Mouse (Mus musculus) ovary, postnatal 10 days (tissue): Measurements from ENCODE around the gene Tctn3.
"Not testable (repeated sequence)": the region's sequence is repeated elsewhere in the genome, so short reads cannot be mapped to it uniquely, and the experiment has no call there.

Source experiments
- DNase-seq: peaks from one replicate; pipeline ENCODE4 v3.0.0; 2022; ENCODE audit warnings: low spot score

Tctn3 gene

DNA sequence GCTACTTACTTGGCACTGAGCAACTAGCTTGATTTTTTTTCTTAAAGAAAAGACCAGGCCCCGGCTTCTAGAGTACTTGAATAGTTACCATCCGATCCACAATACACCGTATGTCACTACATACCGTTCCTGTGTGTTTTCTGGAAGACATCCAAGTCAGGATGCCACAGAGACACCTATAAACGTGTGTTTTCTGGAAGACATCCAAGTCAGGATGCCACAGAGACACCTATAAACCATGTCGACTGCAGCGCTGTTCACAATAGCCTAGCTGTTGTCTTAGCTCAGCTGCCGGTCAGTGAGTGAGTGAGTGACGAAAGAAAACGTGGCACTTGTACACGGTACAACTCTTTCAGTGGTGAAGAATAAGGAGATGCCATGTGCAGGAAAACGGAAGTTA, 13.9 kb upstream of the Tctn3 start:
- no peak for DNase-seq

DNA sequence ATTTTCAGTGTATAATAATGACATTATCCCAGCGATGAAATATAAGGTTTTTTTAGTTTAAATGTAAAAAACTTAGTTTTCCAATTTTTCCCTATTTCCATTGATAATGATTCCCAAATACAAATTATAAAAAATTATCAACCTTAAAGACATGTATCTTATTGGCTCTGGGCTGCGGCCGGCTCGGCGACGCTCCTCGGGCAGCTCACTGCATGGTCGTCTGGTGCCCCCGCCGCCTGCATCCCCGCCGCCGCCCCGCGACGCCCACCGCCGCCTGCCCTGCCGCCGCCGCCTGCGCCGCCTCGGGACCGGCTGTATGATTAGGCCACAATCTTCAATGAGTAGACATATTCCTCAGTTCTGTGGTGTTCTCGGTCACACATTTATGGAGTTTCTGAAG, 9.6 kb upstream of the Tctn3 start:
- not testable (repeated sequence) for DNase-seq

DNA sequence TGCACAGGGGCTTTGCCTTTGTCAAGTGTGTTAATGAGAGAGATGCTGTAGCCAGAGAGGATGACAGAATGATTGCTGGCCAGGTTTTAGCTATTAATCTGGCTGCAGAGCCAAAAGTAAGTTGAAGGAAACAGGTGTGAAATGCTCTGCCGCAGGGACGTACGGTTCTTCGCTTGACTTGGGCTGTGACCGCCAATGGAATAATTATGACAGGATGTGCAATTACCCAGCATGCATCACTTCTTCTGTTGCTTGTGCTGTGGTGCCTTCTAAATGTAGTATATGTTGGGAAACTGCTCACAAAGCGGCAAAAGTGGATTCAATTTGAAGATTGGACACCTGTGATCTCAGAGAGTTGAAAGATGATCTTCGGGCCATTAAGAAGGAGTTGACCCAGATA, 4.0 kb upstream of the Tctn3 start:
- no peak for DNase-seq

DNA sequence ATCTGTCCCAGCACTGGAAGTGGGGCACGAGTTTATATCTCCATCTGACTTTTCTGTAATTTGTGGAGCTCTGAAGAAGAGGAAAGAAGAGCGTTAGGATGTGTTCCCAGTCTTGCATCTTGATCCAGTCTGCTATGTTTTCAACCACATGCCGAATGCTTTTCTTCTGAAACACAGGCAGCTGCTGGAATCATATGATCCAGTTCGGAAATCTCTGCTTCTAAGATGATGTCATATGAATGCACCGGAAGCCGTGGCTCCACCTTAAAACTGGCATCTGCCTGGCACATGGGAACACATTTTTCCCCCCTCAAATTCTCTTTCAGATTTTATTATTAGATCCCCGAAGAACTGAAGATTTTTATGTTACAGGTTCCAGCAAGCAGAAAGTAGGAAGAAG, 2.8 kb upstream of the Tctn3 start:
- DNase-seq, result no peak

DNA sequence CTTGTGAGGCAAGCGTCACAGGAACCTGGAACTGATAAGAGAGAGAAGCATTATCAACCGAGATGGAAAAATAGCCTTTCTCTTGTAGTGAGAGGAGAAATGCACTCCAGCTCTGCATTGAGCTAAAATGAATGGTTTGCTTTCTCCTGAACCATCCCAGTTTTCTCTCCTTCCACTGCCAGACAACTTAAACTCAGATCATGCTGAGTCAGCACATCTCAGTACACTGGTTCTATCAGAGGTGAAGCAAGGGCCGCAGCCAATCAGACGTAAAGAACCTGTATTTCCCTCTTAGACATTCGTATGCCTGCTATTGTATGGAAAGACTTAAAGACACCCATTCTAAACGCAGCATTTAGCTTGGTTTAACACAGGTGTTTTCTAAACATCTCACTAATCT, 4.4 kb downstream of the Tctn3 start:
- DNase-seq, result no peak

DNA sequence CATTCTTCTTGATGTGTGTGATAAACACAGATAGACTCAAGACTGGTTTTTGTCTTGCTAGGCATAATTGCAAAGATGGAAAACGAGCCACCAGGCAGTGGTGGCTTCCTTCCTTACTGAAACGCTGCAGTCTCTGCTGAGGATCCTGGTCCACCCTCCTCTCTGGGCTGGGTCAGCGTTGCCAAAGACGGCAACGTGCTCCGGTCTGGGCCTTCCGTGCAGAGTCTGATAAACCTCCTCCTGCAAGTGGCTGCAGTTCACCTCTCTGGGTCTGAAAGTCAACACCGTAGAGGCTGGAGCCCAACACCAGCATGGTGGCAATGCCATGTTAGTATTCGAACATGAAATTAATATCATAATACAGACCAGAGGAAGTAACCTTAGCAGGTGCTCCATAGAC, 6.8 kb downstream of the Tctn3 start:
- no peak for DNase-seq

DNA sequence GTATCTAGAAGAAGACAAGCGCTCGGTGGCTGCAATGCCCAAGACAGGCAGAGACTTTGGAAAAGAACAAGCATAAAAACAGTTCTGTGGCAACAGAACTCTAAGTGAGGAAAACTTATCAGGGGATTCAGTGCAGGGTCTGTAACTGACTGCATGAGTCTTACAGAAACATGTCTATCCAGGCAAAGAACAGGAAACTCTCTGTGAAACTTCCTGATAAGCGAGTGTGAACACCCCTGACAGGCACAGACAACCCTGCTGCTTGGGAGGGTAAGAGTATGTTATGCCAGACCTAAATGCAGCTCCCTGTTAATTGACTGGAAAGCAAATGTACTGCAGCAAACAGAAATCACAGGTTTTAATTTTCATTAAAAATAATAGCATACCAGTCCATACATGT, 10.2 kb downstream of the Tctn3 start:
- DNase-seq, result no peak

DNA sequence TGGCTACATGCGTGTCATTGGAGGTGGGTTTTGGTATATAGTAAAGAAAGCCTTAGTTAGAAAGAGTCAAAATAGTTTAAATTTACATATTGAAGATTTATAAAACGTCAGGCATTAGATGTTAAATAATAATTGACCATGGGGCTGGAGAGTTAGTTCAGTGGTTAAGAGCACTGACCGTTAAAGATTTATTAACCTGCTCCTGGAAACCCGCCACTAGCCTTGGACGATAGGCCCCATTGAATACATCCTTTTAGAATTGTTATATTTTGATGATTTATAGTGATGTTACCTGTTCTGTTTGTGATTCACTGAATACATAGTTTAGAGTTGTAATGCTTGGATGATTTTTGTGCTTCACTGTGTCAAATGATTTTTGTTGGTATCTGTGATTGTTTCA, 11.2 kb downstream of the Tctn3 start:
- not testable (repeated sequence) for DNase-seq

DNA sequence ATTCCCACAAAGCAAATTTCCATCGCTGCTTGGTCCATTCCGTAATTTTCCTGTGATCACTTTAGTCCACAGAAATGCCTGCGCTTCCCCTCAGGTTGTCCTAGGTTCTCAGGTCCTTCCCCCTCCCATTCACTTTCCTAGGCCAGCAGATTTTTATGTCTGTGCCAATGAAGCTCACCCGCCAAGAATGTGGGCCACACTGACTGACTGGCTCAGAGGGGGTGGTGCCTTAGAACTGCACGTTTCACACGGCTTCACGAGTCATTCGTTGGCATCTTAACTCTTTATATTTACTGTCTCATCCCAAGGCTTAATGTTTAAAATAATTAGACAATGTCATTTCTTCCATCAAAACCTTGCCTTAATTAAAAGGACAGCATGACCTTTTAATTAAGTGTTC, 16.2 kb downstream of the Tctn3 start:
- no peak for DNase-seq

DNA sequence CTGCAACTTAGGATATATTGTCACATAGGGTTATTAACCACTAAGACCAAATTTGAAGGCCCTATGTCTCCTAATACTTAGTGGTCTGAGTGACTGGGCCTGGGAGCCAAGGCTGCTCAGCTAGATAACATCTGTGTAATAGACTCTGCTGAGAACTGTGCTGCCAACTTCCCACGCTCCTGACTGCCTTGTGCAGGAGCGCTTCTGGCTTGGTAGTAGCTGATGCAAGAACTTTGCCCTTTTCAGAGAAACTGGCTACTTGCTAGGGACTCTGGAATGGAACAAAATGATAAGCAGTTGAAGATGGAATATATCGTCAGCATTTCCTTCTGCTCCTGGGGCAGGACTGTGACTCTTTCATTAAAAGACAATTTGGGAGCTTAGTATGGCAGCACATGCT, 16.8 kb downstream of the Tctn3 start:
- no peak for DNase-seq

DNA sequence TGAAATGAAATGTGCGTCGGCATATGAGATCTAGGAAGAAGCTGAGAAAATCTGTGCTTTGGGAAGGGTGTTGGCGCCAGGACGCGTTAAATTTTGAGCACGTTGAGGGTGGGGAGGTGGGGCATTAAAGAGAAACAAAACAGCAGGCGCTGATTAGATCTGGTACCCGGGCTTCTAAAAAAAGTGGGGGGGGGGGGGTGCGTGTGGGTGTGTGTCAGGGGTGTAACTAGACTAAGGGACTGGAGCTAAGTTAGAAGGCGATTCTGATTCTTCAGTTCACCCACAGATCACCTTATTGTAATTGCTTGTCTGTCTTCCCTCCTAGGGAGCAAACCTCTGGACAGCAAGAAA, 22.5 kb downstream of the Tctn3 start:
- no peak for DNase-seq

DNA sequence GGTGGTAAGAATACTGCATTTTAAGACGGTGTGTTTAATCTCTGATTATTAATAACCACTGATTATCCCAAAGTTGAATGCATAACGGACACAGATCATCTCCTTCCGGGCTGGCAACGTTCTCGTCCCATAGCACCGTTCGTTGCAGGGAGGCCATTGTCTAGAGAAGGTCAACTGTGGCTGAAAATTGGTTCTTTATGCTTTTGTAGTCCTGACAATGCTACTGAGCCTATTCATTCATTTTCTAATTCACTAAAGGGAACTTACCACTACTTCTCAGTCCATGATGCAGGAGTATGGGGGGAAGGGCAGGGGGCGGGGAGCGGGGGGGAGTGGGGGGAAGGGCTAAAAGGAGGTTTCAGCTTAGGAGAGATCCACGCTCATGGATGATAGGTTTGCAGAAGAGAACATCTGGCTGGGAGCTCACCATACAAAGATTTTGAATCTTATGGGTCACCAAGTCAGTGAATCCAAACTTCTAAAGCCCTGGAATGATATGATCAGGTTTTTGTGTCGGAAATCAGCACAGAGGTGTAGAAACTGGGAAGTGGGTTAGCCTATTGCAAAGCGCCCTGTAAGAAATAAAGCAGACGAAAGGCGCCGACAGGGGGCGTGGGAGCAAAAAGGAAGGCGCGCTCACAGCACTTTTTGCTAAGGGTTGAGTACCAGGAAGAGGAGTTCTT, 23.0 kb downstream of the Tctn3 start:
- peak; percentile 67 for DNase-seq

DNA sequence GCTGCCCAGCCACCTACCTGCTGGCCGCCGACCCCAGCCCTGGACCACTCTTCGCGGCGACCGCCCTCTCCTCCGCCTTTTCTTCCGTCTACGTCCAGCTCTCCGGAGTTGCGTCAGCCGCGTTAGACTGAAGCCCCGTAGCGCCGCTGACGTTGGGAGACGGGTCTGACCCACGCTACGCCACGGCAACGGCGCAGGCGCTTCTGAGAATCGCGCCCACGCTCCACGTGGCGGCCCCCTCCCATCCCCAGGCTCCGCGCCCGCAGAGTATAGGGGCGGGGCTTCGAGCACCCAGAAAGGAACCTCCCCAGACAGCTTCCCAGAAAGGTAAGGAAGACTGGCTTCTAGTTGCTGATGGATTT, 23.8 kb downstream of the Tctn3 start, which contains the start of gene Aldh18a1:
Gene Aldh18a1 (minus strand): TSS at position 171 of the 362 bp plus-strand sequence.
- DNase-seq, result peak; percentile 94

DNA sequence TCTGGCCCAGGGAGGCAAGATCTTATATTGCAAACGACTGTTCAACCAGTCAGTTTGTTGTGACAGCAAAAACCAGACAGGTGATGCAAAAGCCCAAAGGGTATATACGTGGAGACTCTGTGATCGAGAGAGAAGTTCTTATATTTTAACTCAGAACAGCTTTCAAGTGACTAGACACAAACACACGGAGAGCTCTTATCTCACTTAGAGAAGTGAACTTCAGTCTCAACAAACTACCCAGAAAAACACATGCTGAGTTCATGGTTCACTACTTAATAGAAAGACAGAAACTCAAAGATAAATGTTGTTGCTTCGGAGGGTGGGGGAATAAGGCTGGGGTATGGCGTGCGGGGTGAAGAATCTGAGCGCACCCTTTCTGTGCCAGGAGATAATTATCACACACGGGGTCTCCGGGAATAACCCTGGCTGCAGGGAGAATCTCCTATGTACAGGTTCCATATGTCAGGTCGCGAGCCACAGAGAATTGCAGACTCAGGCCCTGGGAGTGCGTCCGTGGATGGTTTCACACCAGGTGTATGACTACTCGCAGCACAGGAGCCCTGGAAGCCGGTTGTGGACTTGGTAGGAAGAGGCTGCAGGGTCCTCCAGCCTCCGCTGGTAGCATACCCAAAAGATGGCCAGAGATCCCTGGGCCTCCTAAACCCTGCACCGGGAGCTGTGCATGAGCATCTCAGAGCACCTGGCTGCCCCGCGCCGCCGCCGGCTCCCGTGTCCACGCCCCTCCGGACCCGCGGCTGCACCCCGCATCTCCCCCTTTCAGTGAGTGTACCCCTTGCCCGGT, 24.3 kb downstream of the Tctn3 start:
- DNase-seq, result no peak

DNA sequence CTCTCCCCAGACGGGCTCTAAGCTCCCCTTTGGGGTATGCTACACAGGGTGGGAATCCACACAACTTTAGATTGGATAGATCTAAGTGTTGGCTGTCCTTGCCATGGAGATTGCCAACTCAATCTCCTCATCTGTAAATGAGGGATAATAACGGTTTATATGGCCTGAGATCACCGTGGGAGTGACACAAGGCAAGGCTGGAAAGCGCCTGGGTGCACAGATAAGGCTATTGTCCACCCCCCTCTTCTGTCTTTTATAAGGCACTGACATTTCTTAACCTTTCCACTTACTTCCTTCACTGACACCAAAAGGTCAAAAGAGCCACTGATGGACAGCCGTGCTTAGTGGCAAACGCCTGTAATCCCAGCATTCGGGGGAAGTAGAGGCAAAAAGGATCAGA, 25.1 kb downstream of the Tctn3 start:
- no peak for DNase-seq

DNA sequence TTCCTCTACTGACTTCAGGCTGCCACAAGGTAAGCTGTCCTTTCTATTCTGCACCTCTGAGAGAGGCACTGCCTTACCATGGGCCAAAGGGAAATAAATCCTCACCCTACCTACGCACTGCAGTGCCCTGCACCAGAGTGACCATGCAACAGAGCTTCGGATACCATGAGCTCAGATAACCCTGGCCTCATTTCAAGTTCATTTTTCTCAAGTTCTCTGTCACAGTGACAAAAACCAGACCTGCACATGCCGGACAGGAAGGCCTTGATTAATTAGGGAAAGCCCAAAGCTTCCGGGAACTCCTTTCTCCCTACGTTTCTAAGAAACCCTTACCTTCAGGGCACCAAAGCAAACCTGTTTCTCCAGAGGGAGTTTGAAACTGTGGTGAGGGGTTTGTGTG, 30.4 kb downstream of the Tctn3 start:
- DNase-seq, result no peak

DNA sequence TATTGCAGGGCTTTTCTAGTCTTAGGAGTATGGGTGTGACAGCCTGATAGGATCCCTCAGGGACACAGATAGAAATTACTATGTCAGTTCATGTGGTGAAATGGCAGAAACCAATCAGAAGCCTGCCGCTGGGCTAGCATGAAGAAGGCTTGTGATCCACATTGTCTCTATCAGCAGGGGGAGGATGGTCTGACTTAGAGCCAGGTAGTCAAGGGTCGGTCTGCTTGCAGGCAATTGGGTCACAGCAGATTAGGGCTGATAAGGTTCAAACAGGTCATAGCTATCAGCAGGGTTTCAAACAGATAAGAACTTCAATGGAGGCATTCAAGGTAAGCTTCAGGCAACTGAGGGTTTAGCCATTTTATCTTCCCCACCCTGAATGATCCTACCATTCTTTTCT, 31.1 kb downstream of the Tctn3 start:
- DNase-seq, result no peak

DNA sequence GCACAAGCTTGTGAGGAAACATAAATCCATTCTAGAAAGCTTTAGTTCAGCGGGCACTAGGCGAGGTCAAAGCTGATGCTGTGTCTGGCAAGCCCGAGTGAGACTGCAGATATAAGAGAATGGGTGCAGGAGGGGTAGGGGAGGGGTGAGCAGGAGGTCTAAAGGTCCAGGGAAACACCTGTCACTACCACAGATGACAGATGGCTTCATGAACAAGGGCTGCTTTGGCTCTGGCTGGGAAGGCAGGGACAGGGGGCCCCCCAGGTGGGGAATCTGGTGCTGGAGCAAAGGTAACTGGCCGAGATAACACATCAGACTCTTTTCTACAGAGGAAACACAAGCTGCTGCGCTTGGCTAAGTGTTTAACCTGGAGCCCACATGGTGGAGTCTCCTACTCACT, 36.6 kb downstream of the Tctn3 start:
- DNase-seq, result no peak

DNA sequence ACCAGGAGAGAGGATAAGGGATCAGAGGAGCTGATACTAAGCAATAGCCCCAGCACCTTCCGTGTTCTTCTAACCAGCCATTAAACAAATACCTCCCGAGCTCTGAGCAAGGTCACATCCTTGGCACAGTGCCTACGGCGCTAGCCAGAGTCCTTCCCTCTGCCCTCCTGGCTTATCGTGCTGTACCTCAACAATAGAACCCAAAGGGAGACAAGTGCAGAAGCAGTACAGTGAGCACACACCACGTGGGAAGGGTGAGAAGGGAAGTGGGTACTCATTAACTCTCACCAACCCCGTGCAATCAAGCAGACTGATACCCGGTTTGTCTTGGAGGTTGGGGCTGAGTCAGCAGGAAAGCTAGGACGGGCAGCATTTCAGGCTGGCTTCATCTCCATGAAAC, 41.3 kb downstream of the Tctn3 start:
- no peak for DNase-seq

DNA sequence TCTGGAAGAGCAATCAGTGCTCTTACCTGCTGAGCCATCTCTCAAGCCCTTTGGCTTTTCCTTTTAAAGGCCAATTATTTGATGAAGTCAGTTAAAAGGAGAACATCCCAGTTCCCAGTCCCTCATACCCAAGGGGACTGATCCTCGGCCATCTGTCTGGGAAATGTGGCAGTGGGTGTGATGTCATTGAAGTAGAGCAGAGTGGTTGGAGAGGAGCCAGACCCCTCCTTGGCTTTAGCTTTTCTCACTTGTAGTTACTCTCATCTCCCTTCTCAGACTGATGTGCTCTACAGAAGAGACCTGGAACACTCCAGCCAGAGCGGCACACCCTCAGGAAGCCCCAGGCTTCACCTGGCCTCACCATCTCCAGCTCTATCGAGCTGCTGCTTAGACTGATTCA, 44.4 kb downstream of the Tctn3 start:
- no peak for DNase-seq

DNA sequence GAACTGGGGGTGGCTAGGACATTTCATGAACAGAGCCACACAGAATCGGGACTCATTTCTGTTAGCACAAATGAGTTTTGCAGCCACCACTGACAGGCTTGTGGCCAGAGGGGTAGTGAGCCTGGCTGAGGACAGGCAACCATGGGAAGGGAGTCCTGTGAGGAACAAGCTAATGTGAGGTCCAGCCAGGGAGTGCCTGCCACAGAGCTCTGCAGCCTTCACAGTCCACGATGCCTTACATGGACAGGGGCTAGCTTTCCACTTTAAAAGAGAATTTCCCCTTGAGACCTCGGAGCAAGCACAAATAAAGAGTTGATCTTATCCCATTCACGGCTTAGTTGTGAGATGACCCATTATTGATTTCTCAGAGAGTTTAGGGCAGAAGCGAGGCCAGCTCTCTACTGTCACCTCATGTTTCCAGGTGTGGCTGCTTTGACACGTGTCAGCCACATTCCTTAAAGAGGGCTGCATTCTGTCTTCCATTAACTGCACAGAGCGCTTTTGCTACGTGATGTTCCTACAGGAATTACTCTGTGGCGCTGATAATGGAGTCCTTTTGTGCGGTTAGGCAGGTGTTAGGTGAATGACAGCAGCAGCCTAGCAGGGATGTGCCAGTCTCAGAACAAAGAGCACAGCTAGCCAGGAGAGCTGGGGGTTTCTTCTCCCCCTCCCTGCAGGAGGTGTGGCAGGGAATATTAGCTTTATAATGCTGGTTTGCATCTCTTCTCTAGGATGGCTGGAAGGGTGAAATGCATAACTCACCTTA, 48.0 kb downstream of the Tctn3 start:
- DNase-seq, result no peak

DNA sequence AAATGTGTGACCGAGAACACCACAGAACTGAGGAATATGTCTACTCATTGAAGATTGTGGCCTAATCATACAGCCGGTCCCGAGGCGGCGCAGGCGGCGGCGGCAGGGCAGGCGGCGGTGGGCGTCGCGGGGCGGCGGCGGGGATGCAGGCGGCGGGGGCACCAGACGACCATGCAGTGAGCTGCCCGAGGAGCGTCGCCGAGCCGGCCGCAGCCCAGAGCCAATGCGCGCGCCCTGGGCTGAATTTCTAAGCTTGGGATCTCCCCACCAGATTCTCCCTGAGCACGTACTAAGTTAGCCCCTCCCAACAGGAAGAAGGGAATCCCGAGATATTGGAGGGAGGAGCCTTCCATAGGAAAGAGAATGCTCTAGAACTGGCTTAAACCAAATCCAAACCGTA, 50.5 kb downstream of the Tctn3 start:
- DNase-seq, result not testable (repeated sequence)

DNA sequence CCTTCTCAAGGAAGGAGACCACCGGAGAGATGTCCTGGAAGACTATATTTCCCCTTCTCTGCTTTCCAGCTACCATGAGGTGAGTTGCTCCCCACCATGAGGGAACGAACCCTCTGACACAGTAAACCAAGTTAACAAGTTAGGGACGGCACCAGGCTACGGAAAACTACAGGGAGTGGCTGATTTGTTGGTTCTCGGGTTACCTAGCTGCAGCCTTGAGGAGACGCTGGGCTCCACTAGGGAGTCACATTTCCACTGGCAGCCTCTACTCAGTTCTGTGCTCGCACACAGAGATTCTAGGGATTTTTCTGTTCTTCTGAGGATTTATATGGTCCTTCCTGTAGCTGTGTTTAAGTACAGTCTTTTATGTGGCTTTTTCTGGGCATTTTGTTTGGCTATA, 56.0 kb downstream of the Tctn3 start:
- DNase-seq, result no peak
